In genomic region chr1:64044577-64044976, GRCm38 (mm10) we compare ENCODE assay signal across 22 mouse cellular contexts.
DNase-seq lines count a peak whose midpoint lies in the region; TF ChIP-seq lines count a peak whose summit lies in the region.
"Had no signal": no experiment of that assay in that cellular context is flagged by ENCODE, and none has a peak within 500 bp of the region (broad histone marks: within the 10 kb centered on the region; RNA-seq: fewer than 3 reads in every experiment).

No protein-coding gene starts in this region.

- DNase-seq in gastrocnemius, adult 2 months = no peak
- no peak for DNase-seq in gastrocnemius, postnatal 36 days
- DNase-seq in lung, postnatal 25 days (ENCODE audit: low spot score) = peak; percentile 31
- no peak for DNase-seq in lung, adult 2 months
- peak; percentile 5 for DNase-seq in MEL (ENCODE audit: low read depth, low spot score)
- DNase-seq in splenic B cell, adult 2 months (ENCODE audit: low read depth, low spot score) = peak; percentile 25
- DNase-seq in T-cell, adult 2 months (ENCODE audit: low spot score) = no peak
- DNase-seq in gastrocnemius, postnatal 25 days = no peak
- DNase-seq: cerebellum, adult 11-12 months; cerebellum, postnatal 36 days; kidney, adult 2 months; liver; thymus, adult 2 months; thymus, postnatal 4 days had no signal

- H3K27ac ChIP-seq in gastrocnemius, adult 2 months = peak overlapping the region; percentile 28
- no peak overlapping the region for H3K27ac ChIP-seq in MEL (ENCODE audit: control insufficient read depth, low read depth, low read length)
- H3K27ac ChIP-seq: forebrain, embryonic 13.5 days; hindbrain, embryonic 10.5 days; kidney, postnatal 0 days; left cerebral cortex, adult 2 months; limb, embryonic 10.5 days; liver, embryonic 15.5 days; macrophage; stomach, postnatal 0 days had no signal

- no peaks in the 10 kb centered on the region for H3K9me3 ChIP-seq in MEL (replicated peaks; ENCODE audit: insufficient read depth, low read length)
- H3K9me3 ChIP-seq: forebrain, embryonic 13.5 days; hindbrain, embryonic 10.5 days; limb, embryonic 10.5 days; liver, embryonic 15.5 days had no signal

- H3K36me3 ChIP-seq in MEL (ENCODE audit: control insufficient read depth in 1 of 2, insufficient read depth in 2 of 2, low read length in 2 of 2) = no peaks in the 10 kb centered on the region
- H3K36me3 ChIP-seq in splenic B cell, adult 2 months (ENCODE audit: control insufficient read depth, insufficient read depth, low read length, poor library complexity, severe bottlenecking) = peaks cover 5% of the 10 kb centered on the region; the same call in 1 of the 2 replicates
- H3K36me3 ChIP-seq: liver, embryonic 15.5 days had no signal

- TF ChIP-seq EP300 in MEL (IDR thresholded peaks at IDR 0.05; ENCODE audit: low read depth in 1 of 2, low read length in 2 of 2) = no peak

- no peak for TF ChIP-seq RAD21 in MEL (IDR thresholded peaks at IDR 0.05; ENCODE audit: low read depth, low read length)

- H3K9ac ChIP-seq in MEL (ENCODE audit: control insufficient read depth, low read depth, low read length, poor library complexity, severe bottlenecking) = no peak overlapping the region
- H3K9ac ChIP-seq: forebrain, embryonic 13.5 days; liver, embryonic 15.5 days had no signal

- H3K27me3 ChIP-seq in MEL (ENCODE audit: control insufficient read depth in 1 of 2, insufficient read depth in 2 of 2, low read length in 2 of 2) = no peaks in the 10 kb centered on the region
- no peaks in the 10 kb centered on the region for H3K27me3 ChIP-seq in splenic B cell, adult 2 months (ENCODE audit: control insufficient read depth, insufficient read depth, low read length, poor library complexity, severe bottlenecking)
- H3K27me3 ChIP-seq: forebrain, embryonic 13.5 days; liver, embryonic 15.5 days had no signal

- no peaks in the 10 kb centered on the region for H3K79me2 ChIP-seq in MEL (ENCODE audit: control insufficient read depth, insufficient read depth, low read length, poor library complexity)

- 32% methylated on average over 2 of the region's 2 CpGs for WGBS in lung, adult 2 months

- TF ChIP-seq CTCF in gastrocnemius, adult 2 months (IDR thresholded peaks at IDR 0.05) = no peak
- no peak for TF ChIP-seq CTCF in lung, adult 2 months (IDR thresholded peaks at IDR 0.05; ENCODE audit: insufficient read depth, low read length)
- TF ChIP-seq CTCF in MEL (IDR thresholded peaks at IDR 0.05 in 2 of 3, conservative IDR thresholded peaks at IDR 0.05 in 1 of 3; ENCODE audit: control insufficient read depth in 1 of 3, insufficient read depth in 1 of 3, low read depth in 2 of 3, low read length in 3 of 3, poor library complexity in 1 of 3, severe bottlenecking in 1 of 3) = no peak

- intact Hi-C loops in gastrocnemius, adult 2 months (cut with DNase I) = loop anchor here (5.0 kb wide), 2 partner anchors 38 to 78 kb away; partner anchors contain the start of gene Klf7
- intact Hi-C loops in gastrocnemius, postnatal 36 days (cut with DNase I) = no loop called here

- no peak for TF ChIP-seq POLR2A in lung, adult 2 months (IDR thresholded peaks at IDR 0.05; ENCODE audit: borderline replicate concordance, extremely low read depth, low read depth, low read length)
- TF ChIP-seq POLR2A in MEL (IDR thresholded peaks at IDR 0.05; ENCODE audit: control insufficient read depth in 1 of 2, insufficient read depth in 1 of 2, low read depth in 1 of 2, low read length in 2 of 2, poor library complexity in 1 of 2) = no peak

- peaks cover 28% of the 10 kb centered on the region for H3K4me1 ChIP-seq in lung, adult 2 months (ENCODE audit: control insufficient read depth, insufficient read depth, low read length)
- no peaks in the 10 kb centered on the region for H3K4me1 ChIP-seq in MEL (ENCODE audit: control insufficient read depth in 1 of 2, insufficient read depth in 2 of 2, low read length in 2 of 2)

- no peak overlapping the region for H3K4me3 ChIP-seq in gastrocnemius, adult 2 months
- no peak overlapping the region for H3K4me3 ChIP-seq in lung, adult 2 months (replicated peaks; ENCODE audit: extremely low read depth, low read depth, low read length)
- H3K4me3 ChIP-seq in MEL (ENCODE audit: control insufficient read depth in 1 of 2, insufficient read depth in 1 of 2, low read depth in 2 of 2, low read length in 2 of 2) = no peak overlapping the region
- H3K4me3 ChIP-seq: forebrain, embryonic 13.5 days; hindbrain, embryonic 10.5 days; left cerebral cortex, adult 2 months; limb, embryonic 10.5 days; liver, embryonic 15.5 days had no signal

TF ChIP-seq in MEL, 35 proteins besides CTCF, POLR2A, EP300 and RAD21:
- TF ChIP-seq MXI1 (IDR thresholded peaks at IDR 0.05; ENCODE audit: low read depth, low read length) (no peak), CHD2 (IDR thresholded peaks at IDR 0.05; ENCODE audit: low read length) (no peak), ZC3H11A (IDR thresholded peaks at IDR 0.05; ENCODE audit: low read depth, low read length) (no peak), ZMIZ1 (IDR thresholded peaks at IDR 0.05; ENCODE audit: low read depth, low read length) (no peak), ZNF384 (IDR thresholded peaks at IDR 0.05; ENCODE audit: low read depth, low read length) (no peak), MYC (IDR thresholded peaks at IDR 0.05; ENCODE audit: low read depth, low read length) (no peak), MAX (IDR thresholded peaks at IDR 0.05; ENCODE audit: low read length) (no peak), NELFE (IDR thresholded peaks at IDR 0.05; ENCODE audit: low read depth, low read length) (no peak), SMC3 (IDR thresholded peaks at IDR 0.05; ENCODE audit: low read depth, low read length) (no peak), NRF1 (IDR thresholded peaks at IDR 0.05; ENCODE audit: insufficient read depth, low read depth, low read length, poor library complexity, severe bottlenecking) (no peak), BHLHE40 (IDR thresholded peaks at IDR 0.05; ENCODE audit: borderline replicate concordance, low read depth, low read length) (no peak), MAZ (IDR thresholded peaks at IDR 0.05; ENCODE audit: low read depth, low read length) (no peak), HCFC1 (IDR thresholded peaks at IDR 0.05; ENCODE audit: low read depth, low read length) (no peak), POLR2AphosphoS2 (IDR thresholded peaks at IDR 0.05; ENCODE audit: low read length) (no peak), POLR2AphosphoS5 (IDR thresholded peaks at IDR 0.05; ENCODE audit: borderline replicate concordance, low read depth, low read length) (no peak), MYB (IDR thresholded peaks at IDR 0.05; ENCODE audit: low read depth, low read length) (no peak), USF1 (IDR thresholded peaks at IDR 0.05; ENCODE audit: low read depth, low read length) (no peak), JUND (IDR thresholded peaks at IDR 0.05; ENCODE audit: low read depth, low read length) (no peak), MEF2A (IDR thresholded peaks at IDR 0.05; ENCODE audit: extremely low read depth, insufficient replicate concordance, low read depth, low read length, poor library complexity, severe bottlenecking) (no peak), TCF12 (IDR thresholded peaks at IDR 0.05; ENCODE audit: low read depth, low read length) (no peak)

Comparison
In these comparisons a context has a peak if more than half of its experiments do, and no peak if none do; other contexts are left out.
1. DNase-seq: peak in lung, postnatal 25 days (single experiment), MEL (single experiment) and splenic B cell, adult 2 months (single experiment); none in gastrocnemius, adult 2 months (single experiment), gastrocnemius, postnatal 36 days (0 of 2), lung, adult 2 months (single experiment), T-cell, adult 2 months (single experiment) and gastrocnemius, postnatal 25 days (single experiment).